Mouse (Mus musculus) embryonic facial prominence, embryonic 11.5 days (tissue): ENCODE results near the gene Irgq. TPM values are rescaled to one million over a fixed set of nuclear protein-coding genes. Genes with fewer than 3 reads are reported as not detected.
"Not testable (repeated sequence)": the region's sequence is repeated elsewhere in the genome, so short reads cannot be mapped to it uniquely, and the experiment has no call there.

Experiments used
- ATAC-seq: fragments of 200-750 bp; cut with Nextera tagmentation; replicated peaks from 2 replicates; pipeline ENCODE4 v1.8.0; 2017; ENCODE audit warnings: low read depth; ENCODE audit not compliant: insufficient number of reproducible peaks, low FRiP score, low TSS enrichment
- DNase-seq: peaks from one replicate; pipeline ENCODE4 v3.0.0-alpha.2; 2015; ENCODE audit warnings: low spot score
- H3K27ac ChIP-seq: fragments of 300-500 bp; sonication (generic); replicated peaks from 2 replicates; pipeline ENCODE4 v1.5.1; 2014; ENCODE audit warnings: mild to moderate bottlenecking, low read depth, low read length, control low read depth
- H3K27me3 ChIP-seq: fragments of 300-500 bp; sonication (generic); 2 replicates; pipeline ENCODE4 v1.6.1; 2014; ENCODE audit warnings: mild to moderate bottlenecking, low read length, moderate library complexity, mixed read lengths; ENCODE audit not compliant: control insufficient read depth, insufficient read depth
- H3K36me3 ChIP-seq: fragments of 300-500 bp; sonication (generic); replicated peaks from 2 replicates; pipeline ENCODE4 v1.6.1; 2014; ENCODE audit warnings: low read depth, mild to moderate bottlenecking, low read length, moderate library complexity, mixed read lengths; ENCODE audit not compliant: control insufficient read depth, insufficient read depth
- H3K4me1 ChIP-seq: fragments of 300-500 bp; sonication (generic); 2 replicates; pipeline ENCODE4 v1.6.1; 2014; ENCODE audit warnings: low read length, mixed read lengths; ENCODE audit not compliant: control insufficient read depth, insufficient read depth
- H3K4me2 ChIP-seq: fragments of 300-500 bp; sonication (generic); 2 replicates; pipeline ENCODE4 v1.6.1; 2014; ENCODE audit warnings: low read depth, mild to moderate bottlenecking, control low read depth, low read length, moderate library complexity
- H3K4me3 ChIP-seq: fragments of 300-500 bp; sonication (generic); 2 replicates; pipeline ENCODE4 v1.5.1; 2014; ENCODE audit warnings: low read depth, low read length, control low read depth
- H3K9ac ChIP-seq: fragments of 300-500 bp; sonication (generic); replicated peaks from 2 replicates; pipeline ENCODE4 v1.6.1; 2014; ENCODE audit warnings: mild to moderate bottlenecking, control low read depth, low read length
- H3K9me3 ChIP-seq: fragments of 300-500 bp; sonication (generic); replicated peaks from 2 replicates; pipeline ENCODE4 v1.6.1; 2016; ENCODE audit warnings: mild to moderate bottlenecking, low read length, inconsistent platforms, mixed read lengths; ENCODE audit not compliant: control insufficient read depth
- WGBS: fragments of 180-500 bp; shearing (Covaris S2); extraction: QIAGEN DNeasy Blood & Tissue Kit; methylation state at CpG from one replicate; pipeline ENCODE4 v1.1.7; 2014; 5-methylcytosine and 5-hydroxymethylcytosine counted together
- polyA plus RNA-seq: library from polyadenylated mRNA; unstranded; fragments of >200 nt; fragmentation: Nextera tagmentation; extraction: Ambion mirVana; gene quantifications from 2 replicates; pipeline ENCODE4 v1.2.1, GENCODE M21; 2014

Irgq gene
- polyA plus RNA-seq, 1 experiment from 2014 or later = 8.0 TPM

DNA sequence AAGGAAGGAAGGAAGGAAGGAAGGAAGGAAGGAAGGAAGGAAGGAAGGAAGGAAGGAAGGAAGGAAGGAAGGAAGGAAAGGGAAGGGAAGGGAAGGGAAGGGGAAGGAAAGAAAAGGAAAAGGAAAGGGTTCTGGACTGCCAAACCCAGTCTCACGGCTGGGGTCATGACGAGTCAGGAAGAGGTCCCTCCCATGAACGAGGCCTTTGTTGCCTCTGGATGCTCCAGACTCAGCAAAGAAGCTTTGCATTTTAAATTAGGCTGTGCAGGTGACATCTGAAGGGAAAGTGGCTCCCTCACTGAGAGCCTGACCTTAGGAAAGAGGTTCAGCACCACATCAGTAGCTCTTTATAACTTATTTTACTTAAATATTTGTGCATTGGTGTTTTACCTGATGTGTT is 11.4 kb upstream of the Irgq start:
- no peaks in the 10 kb centered on the region for H3K9me3 ChIP-seq
- H3K4me2 ChIP-seq = no peak overlapping the region
- DNase-seq (no peak), ATAC-seq (no peak)
- 50% methylated on average over 3 of the region's 3 CpGs for WGBS
- no peaks in the 10 kb centered on the region for H3K27me3 ChIP-seq
- H3K27ac ChIP-seq = no peak overlapping the region
- no peak overlapping the region for H3K4me3 ChIP-seq
- no peak overlapping the region for H3K9ac ChIP-seq
- H3K4me1 ChIP-seq = no peaks in the 10 kb centered on the region
- peaks cover 4% of the 10 kb centered on the region; the same call in 1 of the 2 replicates for H3K36me3 ChIP-seq

DNA sequence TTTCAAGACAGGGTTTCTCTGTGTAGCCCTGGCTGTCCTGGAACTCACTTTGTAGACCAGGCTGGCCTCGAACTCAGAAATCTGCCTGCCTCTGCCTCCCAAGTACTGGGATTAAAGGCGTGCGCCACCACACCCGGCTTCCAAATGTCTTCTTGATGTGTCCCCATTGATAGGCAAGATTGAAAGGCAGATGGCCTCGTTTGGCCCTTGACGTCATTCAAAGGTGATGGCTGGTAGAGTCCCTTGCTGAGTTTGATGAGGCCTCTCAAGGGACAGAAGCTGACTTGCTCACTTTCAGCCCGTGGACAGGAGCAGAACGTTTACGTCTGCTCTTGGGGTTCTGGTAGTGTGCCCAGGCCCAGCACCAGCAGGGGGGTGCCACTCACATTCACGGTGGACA is 10.4 kb upstream of the Irgq start:
- H3K4me1 ChIP-seq, H3K4me2 ChIP-seq, DNase-seq, H3K9ac ChIP-seq, ATAC-seq, H3K9me3 ChIP-seq, H3K27me3 ChIP-seq, H3K36me3 ChIP-seq, H3K27ac ChIP-seq, H3K4me3 ChIP-seq: not testable (repeated sequence)
- WGBS = 91% methylated on average over 9 of the region's 10 CpGs

DNA sequence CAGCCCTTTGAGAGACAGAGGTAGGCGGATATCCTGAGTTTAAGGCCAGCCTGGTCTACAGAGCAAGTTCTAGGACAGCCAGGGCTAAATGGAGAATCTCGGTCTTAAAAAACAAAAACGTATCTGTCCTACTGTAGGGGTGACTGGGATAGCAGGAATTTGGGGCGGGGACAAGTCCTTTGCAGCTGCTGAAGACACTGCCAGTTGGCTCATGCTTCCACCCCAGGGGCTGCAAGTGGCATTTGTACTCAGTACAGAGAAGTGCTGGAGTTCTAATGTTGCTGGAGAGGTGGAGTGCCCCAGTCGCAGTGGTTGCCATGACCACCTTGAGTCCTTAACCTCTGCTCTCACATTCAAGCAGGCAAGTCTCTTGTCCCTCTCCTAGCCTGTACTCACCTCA is 7.7 kb upstream of the Irgq start:
- no peak overlapping the region for H3K4me2 ChIP-seq
- no peaks in the 10 kb centered on the region for H3K4me1 ChIP-seq
- H3K27ac ChIP-seq = no peak overlapping the region
- no peaks in the 10 kb centered on the region for H3K36me3 ChIP-seq
- WGBS = 69% methylated on average over 5 of the region's 5 CpGs
- no peak for ATAC-seq
- no peak overlapping the region for H3K9ac ChIP-seq
- DNase-seq = no peak
- H3K4me3 ChIP-seq = no peak overlapping the region
- H3K27me3 ChIP-seq = no peaks in the 10 kb centered on the region
- no peaks in the 10 kb centered on the region for H3K9me3 ChIP-seq

DNA sequence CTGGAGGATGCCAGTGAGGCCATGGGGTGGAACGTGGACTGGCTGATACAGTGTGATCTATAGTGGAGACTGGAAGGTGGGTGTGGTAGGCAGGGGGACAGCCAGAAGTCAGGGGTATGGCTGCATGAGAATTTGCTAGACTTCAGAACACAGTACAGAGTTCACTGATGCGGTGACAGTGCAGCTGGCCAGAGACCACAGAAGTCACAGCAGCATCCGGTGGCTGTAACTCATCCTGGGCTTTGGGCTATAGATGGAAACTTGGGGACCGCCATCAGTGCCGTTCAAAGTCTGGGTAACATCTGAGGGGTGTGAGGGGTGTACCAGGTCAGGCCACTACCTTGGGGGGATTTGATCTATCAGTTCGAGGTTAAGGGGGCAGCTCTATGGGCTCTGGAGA is 6.8 kb upstream of the Irgq start:
- no peak for ATAC-seq
- no peak overlapping the region for H3K4me2 ChIP-seq
- no peak for DNase-seq
- H3K36me3 ChIP-seq = no peaks in the 10 kb centered on the region
- H3K27ac ChIP-seq = no peak overlapping the region
- WGBS = 92% methylated on average over 6 of the region's 6 CpGs
- H3K27me3 ChIP-seq = no peaks in the 10 kb centered on the region
- no peaks in the 10 kb centered on the region for H3K9me3 ChIP-seq
- H3K4me3 ChIP-seq = no peak overlapping the region
- no peaks in the 10 kb centered on the region for H3K4me1 ChIP-seq
- H3K9ac ChIP-seq = no peak overlapping the region

DNA sequence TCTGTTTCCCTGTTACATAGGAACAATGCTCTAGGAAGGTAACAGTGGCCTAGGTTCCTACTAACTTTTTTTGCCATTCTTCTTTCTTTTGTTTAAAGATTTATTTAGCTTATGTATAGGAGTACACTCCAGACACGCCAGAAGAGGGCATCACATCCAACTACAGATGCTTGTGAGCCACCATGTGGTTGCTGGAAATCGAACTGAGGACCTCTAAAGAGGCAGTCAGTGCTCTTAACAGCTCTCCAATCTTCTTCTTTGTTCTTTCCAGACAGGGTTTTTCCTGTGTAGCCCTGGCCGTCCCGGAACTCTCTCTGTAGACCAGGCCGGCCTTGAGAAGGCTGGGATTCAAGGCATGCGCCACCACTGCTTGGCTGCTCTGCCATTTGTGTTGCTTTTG is 5.5 kb upstream of the Irgq start:
- Histone ChIP-seq H3K4me1 (no peaks in the 10 kb centered on the region), H3K36me3 (no peaks in the 10 kb centered on the region), H3K4me2 (no peak overlapping the region), H3K9me3 (no peaks in the 10 kb centered on the region), H3K27me3 (no peaks in the 10 kb centered on the region), H3K27ac (no peak overlapping the region), H3K9ac (no peak overlapping the region), H3K4me3 (no peak overlapping the region)
- DNase-seq (no peak), ATAC-seq (no peak)
- WGBS = 77% methylated on average over 6 of the region's 6 CpGs

DNA sequence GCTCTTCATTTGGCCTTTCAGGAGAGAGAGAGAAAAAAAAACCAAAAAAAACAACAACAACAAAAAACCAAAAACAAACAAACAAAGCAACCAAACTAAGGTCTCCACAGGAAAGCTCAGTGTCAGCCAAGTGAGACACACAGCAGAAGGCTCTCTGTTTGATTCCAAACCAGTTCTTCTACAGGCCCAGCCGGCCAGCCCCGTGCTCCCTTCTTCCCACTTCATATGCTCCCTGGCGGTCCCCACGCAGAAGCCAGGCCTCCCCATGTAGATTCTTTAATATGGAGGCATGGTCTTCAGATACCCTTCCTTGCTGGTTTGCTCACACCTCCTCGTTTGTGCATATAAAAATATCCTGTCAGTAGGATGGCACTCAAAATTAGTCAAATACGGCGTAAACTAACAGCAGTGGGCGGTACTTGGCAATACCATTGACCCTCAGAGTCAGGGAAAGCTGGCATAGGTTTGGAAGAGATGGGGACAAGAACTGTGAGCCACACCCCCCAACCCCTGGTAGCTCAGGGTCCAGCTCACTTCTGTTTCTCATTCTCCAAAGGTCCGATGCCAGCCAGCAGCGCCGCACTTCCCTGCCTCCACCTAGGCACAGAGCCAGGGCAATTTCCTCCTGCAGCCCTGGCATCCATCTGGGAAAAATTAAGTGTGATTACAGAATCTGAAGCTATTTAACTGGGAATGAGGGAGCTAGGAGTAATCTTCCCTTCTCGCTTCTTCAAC is 4.6 kb upstream of the Irgq start:
- no peak overlapping the region for H3K4me3 ChIP-seq
- no peaks in the 10 kb centered on the region for H3K36me3 ChIP-seq
- H3K9ac ChIP-seq = no peak overlapping the region
- H3K4me2 ChIP-seq = no peak overlapping the region
- no peaks in the 10 kb centered on the region for H3K27me3 ChIP-seq
- 83% methylated on average over 12 of the region's 12 CpGs for WGBS
- no peak overlapping the region for H3K27ac ChIP-seq
- H3K4me1 ChIP-seq = no peaks in the 10 kb centered on the region
- DNase-seq (no peak), ATAC-seq (no peak)
- H3K9me3 ChIP-seq = no peaks in the 10 kb centered on the region

DNA sequence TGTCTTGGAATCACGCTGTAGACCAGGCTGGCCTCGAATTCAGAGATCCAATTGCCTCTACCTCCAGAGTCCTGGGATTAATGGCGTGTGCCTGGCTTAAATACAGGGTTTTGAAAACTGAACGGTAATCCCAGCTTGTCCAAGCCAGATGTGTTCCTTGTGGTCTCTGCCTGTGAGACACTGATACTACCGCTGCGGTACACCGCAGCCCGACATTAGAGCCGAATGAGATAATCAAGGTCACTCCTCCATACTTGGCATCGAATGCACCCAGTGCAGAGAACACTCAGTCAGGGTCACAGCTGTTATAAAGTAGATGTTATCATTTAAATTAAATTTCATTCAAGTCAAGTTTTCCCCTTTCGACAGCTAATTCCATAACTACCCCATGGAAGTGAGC is 1.6 kb upstream of the Irgq start:
- no peak overlapping the region for H3K4me2 ChIP-seq
- DNase-seq (no peak), ATAC-seq (no peak)
- no peaks in the 10 kb centered on the region for H3K4me1 ChIP-seq
- no peaks in the 10 kb centered on the region for H3K9me3 ChIP-seq
- H3K36me3 ChIP-seq = peaks cover 3% of the 10 kb centered on the region
- H3K27me3 ChIP-seq = peaks cover 6% of the 10 kb centered on the region
- H3K4me3 ChIP-seq = no peak overlapping the region
- 89% methylated on average over 11 of the region's 11 CpGs for WGBS
- no peak overlapping the region for H3K27ac ChIP-seq
- no peak overlapping the region for H3K9ac ChIP-seq

DNA sequence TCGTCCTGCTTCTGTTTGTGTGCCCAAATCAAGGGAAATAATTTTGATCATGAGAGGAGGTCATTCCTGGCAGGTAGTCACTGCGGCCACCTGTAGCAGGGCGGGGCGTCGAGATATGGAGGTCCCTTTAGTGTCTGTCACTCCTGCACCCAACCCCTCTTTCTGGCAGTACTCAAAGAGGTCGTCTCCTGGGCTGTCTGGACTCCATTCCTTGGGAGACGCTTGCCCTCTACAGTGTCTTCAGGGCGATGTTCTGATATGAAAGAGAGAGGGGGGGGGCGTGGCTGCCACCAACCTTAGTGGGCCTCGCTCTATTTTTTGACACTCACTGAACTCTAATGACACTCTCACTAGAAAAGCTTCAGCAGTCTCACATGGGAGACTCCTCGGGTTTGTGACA is 909 bp upstream of the Irgq start:
- H3K27ac ChIP-seq = no peak overlapping the region
- 55% methylated on average over 11 of the region's 11 CpGs for WGBS
- no peak for ATAC-seq

More for the DNA sequence above, 909 bp upstream of the Irgq start:
- Histone ChIP-seq H3K4me1 (peaks cover 3% of the 10 kb centered on the region; the same call in 1 of the 2 replicates), H3K27me3 (peaks cover 6% of the 10 kb centered on the region), H3K9ac (peak overlapping the region; percentile 62), H3K36me3 (peaks cover 3% of the 10 kb centered on the region), H3K4me3 (peak overlapping the region; percentile 47), H3K9me3 (no peaks in the 10 kb centered on the region), H3K4me2 (peak overlapping the region; percentile 84)
- DNase-seq = no peak
